Mouse (Mus musculus): ENCODE results near the gene Dock10. TPM values are rescaled to one million over a fixed set of nuclear protein-coding genes. Genes with fewer than 3 reads are reported as not detected.

Gene Dock10
- polyA plus RNA-seq, 1 experiment from 2014 or later: 5.2 TPM

DNA sequence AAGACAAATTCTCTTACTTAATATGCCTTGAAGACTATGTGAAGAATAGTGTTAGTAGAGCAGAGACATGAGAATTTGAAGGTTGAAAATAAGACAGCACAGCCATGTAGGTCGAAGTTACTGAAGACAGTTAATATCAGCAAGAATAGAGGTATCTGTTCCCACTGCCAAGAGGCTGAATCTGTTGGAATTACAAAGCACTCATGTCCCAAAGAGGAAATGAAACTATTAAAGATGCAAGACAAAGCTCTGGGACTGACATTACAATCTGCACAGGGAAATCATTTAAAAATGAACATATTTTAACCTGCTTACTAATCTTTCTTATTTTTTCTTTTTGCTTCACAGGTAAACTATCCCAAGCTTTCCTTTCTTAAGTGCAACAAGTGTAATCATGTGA is 283.4 kb downstream of the Dock10 start:
- no peak overlapping the region for H3K4me3 ChIP-seq
- no peak overlapping the region for H3K27ac ChIP-seq
- H3K9ac ChIP-seq: no peak overlapping the region
- no peaks in the 10 kb centered on the region for H3K9me3 ChIP-seq
- WGBS: 81% methylated on average over 1 of the region's 1 CpGs
- no peaks in the 10 kb centered on the region for H3K27me3 ChIP-seq (replicated peaks)
- no peaks in the 10 kb centered on the region for H3K4me1 ChIP-seq
- no peaks in the 10 kb centered on the region for H3K36me3 ChIP-seq
- no peak for ATAC-seq (ENCODE audit: low FRiP score, low read depth)
- H3K4me2 ChIP-seq (replicated peaks): no peak overlapping the region

DNA sequence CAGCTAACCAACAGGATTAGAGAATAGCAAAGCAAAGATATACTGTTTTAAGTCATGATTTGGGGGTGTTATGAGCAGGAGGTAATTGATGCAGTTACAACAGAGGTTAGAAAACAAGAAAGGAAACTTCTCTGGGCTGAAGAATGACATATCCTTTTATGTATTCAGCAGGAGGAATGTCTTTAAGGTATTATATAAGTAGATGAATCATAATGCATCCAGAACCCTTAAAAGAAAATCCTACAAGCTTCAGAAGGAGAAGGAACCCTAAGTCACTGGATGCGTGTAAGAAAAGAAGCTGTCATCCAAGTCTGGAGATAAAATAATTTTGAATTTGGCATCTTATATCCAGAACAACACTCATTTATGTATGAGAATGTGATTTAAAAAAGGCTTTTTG is 285.9 kb downstream of the Dock10 start:
- WGBS: 92% methylated on average over 1 of the region's 1 CpGs
- no peak overlapping the region for H3K9ac ChIP-seq
- no peaks in the 10 kb centered on the region for H3K36me3 ChIP-seq
- H3K27ac ChIP-seq: no peak overlapping the region
- ATAC-seq (ENCODE audit: low FRiP score, low read depth): no peak
- H3K4me1 ChIP-seq: no peaks in the 10 kb centered on the region
- H3K27me3 ChIP-seq (replicated peaks): no peaks in the 10 kb centered on the region
- H3K9me3 ChIP-seq: no peaks in the 10 kb centered on the region
- H3K4me2 ChIP-seq (replicated peaks): no peak overlapping the region
- no peak overlapping the region for H3K4me3 ChIP-seq

DNA sequence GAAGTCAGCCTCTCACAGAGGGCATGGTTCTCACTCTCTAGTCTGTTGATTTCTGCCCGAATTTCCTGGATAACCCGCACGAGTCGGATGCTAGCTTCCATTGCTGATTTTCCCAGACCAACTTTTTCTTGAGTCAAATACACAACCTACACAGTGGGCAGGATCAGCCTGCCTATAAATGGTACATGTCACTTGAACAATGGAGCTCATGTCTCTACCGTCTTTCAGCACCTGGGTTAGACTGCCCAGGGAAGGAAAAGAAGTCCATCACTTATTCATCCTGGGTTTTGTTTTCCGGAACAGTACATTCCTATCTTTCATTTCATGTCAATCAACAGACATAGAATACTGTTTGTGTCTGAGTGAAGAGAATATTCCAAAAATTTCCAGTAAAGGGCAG is 297.0 kb downstream of the Dock10 start, which contains the start of gene Gm45261:
Gene Gm45261 (minus strand): TSS at position 101 of the 400 bp plus-strand sequence.
- H3K9me3 ChIP-seq: no peaks in the 10 kb centered on the region
- no peak within 1 kb of the TSS for H3K4me3 ChIP-seq
- no peaks in the 10 kb centered on the region for H3K36me3 ChIP-seq
- 87% methylated on average over 6 of the region's 6 CpGs for WGBS
- no peak within 1 kb of the TSS for H3K4me2 ChIP-seq (replicated peaks)
- no peaks in the 10 kb centered on the region for H3K4me1 ChIP-seq
- ATAC-seq (ENCODE audit: low FRiP score, low read depth): no peak
- H3K9ac ChIP-seq: no peak within 1 kb of the TSS
- H3K27ac ChIP-seq: no peak within 1 kb of the TSS
- no peaks in the 10 kb centered on the region for H3K27me3 ChIP-seq (replicated peaks)

DNA sequence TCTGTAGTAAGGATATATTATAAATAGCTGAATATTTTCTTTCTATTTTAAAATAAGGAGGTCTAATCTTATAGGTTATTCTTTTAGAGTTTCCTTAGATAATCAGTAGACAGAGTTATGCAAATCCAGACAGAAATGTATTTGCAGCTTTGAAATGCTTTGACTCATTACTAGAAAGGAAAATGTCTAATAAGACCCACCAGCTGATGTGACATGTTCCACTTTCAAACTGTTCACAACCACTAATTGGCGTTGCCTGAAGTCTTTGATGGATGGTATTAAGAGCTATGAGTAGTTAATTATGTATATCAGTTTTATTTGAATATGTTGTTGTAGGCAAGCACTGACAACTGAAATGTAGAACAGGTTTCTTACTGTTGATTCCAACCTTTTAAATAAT is 298.4 kb downstream of the Dock10 start:
- Histone ChIP-seq H3K9me3 (no peaks in the 10 kb centered on the region), H3K9ac (no peak overlapping the region), H3K27me3 (replicated peaks) (no peaks in the 10 kb centered on the region), H3K36me3 (no peaks in the 10 kb centered on the region), H3K4me3 (no peak overlapping the region), H3K4me2 (replicated peaks) (no peak overlapping the region), H3K27ac (no peak overlapping the region), H3K4me1 (no peaks in the 10 kb centered on the region)
- ATAC-seq (ENCODE audit: low FRiP score, low read depth): no peak
- WGBS: 87% methylated on average over 1 of the region's 1 CpGs

- Histone ChIP-seq H3K27me3 (replicated peaks) (no peaks in the 10 kb centered on the region), H3K27ac (no peak overlapping the region), H3K4me3 (no peak overlapping the region), H3K4me2 (replicated peaks) (no peak overlapping the region), H3K9me3 (no peaks in the 10 kb centered on the region), H3K9ac (no peak overlapping the region), H3K36me3 (no peaks in the 10 kb centered on the region), H3K4me1 (no peaks in the 10 kb centered on the region)
- ATAC-seq (ENCODE audit: low FRiP score, low read depth): no peak
Observed at GRCm38 (mm10) chr1:80459477-80459876, 298.9 kb downstream of the Dock10 start.

DNA sequence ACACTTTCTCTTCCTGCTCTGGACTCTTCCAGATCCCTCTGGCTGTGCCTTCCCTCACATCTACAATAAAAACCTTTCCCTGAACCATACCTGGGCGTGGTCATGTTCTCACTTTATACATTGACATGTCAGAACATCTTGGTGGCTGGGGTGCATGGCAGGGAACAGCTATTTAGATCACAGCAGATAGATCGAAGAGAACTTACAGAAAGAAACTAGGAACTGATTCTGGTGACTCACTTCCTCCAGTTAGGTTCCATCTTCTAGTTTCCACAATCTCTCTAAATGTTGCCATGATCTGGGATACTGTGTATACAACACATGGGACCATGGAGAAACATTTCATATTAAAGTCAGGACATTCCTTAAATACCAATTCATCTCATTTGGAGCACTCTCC is 304.4 kb downstream of the Dock10 start:
- no peaks in the 10 kb centered on the region for H3K27me3 ChIP-seq (replicated peaks)
- 75% methylated on average over 2 of the region's 2 CpGs for WGBS
- no peaks in the 10 kb centered on the region for H3K9me3 ChIP-seq

DNA sequence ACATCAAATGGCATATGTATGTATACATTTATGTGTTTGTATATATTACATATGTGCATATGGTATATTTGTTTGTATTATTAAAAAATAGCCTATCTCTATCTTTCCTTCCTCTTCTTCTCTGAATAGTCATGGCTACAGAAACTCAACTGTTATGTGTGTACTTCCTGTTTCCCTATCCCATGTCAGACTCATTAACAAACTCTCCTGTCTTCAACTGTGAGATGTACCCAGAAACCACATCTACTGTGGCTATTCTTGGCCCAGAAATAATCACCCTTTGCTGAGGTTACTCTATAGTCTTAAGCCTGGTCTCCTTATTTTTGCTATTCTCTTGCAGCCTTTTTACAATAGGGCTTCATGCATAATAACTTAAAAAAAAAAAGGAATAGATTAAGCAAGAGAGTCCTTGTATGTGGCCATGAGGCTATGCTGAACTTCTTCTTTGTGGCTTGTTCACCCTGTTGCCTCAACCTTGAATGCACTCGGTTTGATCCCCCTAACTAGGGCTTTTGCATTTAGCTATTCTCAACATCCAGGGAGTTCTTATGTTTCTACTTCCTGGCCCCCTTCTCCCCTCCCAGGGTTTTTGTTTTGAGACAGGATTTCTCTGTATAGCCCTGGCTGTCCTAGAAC is 306.3 kb downstream of the Dock10 start:
- ATAC-seq (ENCODE audit: low FRiP score, low read depth): no peak
- Histone ChIP-seq H3K9ac (no peak overlapping the region), H3K27ac (no peak overlapping the region), H3K4me2 (replicated peaks) (no peak overlapping the region), H3K4me1 (no peaks in the 10 kb centered on the region), H3K4me3 (no peak overlapping the region), H3K36me3 (no peaks in the 10 kb centered on the region), H3K27me3 (replicated peaks) (no peaks in the 10 kb centered on the region), H3K9me3 (no peaks in the 10 kb centered on the region)
- 86% methylated on average over 1 of the region's 1 CpGs for WGBS

More for the DNA sequence above, 304.4 kb downstream of the Dock10 start:
- Histone ChIP-seq H3K9ac (no peak overlapping the region), H3K4me2 (replicated peaks) (no peak overlapping the region), H3K4me1 (no peaks in the 10 kb centered on the region), H3K4me3 (no peak overlapping the region), H3K27ac (no peak overlapping the region), H3K36me3 (no peaks in the 10 kb centered on the region)
- no peak for ATAC-seq (ENCODE audit: low FRiP score, low read depth)

Data from neural tube, embryonic 12.5 days (tissue).